In the genomic region with DNA sequence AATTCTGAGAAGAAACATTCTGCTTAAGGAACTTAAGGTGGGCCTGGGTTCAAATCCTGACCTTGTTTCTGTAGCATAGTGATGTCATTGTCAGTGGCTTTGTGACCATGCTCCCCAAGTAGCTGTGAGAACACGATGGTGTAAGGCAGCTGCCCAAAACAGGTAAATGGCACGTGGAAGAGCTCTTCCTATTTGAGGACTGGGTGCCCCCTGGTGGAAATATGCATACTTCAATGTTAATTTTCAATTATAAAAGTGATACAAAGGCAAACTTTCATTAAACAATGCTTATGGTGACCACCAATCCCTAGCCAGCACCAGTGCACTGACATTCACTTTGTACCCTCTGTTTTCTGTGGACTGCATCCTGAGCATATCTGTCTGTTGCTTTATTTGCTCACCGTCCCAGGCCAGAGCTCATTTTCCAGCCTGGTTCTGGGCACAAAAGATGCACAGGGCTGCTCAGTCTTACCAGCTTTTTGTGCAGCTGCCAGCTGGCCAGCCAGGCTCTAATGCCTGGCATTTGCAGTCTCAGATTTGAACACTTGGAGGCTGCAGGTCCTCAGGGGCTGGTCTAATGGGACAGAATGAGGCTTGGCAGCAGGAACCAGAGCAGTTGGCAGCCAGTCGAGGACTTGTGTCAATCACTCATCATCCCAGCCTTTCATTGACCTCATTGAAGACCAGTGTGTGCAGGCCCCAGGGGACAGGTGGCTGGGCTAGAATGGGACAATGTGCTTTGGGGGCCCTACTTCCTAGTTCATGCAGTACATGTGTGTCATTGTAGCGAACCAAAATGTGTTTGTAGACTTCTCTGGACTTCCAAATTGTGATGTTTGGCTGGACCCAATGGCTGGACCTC, we compare ENCODE assay signal across 8 mouse cellular contexts. TPM values are rescaled to one million over a fixed set of nuclear protein-coding genes. Genes with fewer than 3 reads are reported as not detected.
DNase-seq lines count a peak whose midpoint lies in the region; ATAC-seq and TF ChIP-seq lines count a peak whose summit lies in the region.

No protein-coding gene starts in this region.

- no peak overlapping the region for H3K27ac ChIP-seq in kidney, embryonic 14.5 days (ENCODE audit: low read depth, low read length)
- no peak overlapping the region for H3K27ac ChIP-seq in MEL (ENCODE audit: control insufficient read depth, low read depth, low read length)
- no peak overlapping the region for H3K27ac ChIP-seq in neural tube, embryonic 15.5 days (replicated peaks)

- no peak for TF ChIP-seq EP300 in MEL (IDR thresholded peaks at IDR 0.05; ENCODE audit: low read depth in 1 of 2, low read length in 2 of 2)

- TF ChIP-seq POLR2A in MEL (IDR thresholded peaks at IDR 0.05; ENCODE audit: control insufficient read depth in 1 of 2, insufficient read depth in 1 of 2, low read depth in 1 of 2, low read length in 2 of 2, poor library complexity in 1 of 2): no peak

- H3K9me3 ChIP-seq in kidney, embryonic 14.5 days (ENCODE audit: control insufficient read depth, low read length): no peaks in the 10 kb centered on the region
- no peaks in the 10 kb centered on the region for H3K9me3 ChIP-seq in MEL (replicated peaks; ENCODE audit: insufficient read depth, low read length)
- H3K9me3 ChIP-seq in neural tube, embryonic 15.5 days (replicated peaks): no peaks in the 10 kb centered on the region

- no peaks in the 10 kb centered on the region for H3K36me3 ChIP-seq in kidney, embryonic 14.5 days (ENCODE audit: control insufficient read depth, insufficient read depth, low read length)
- no peaks in the 10 kb centered on the region for H3K36me3 ChIP-seq in MEL (ENCODE audit: control insufficient read depth in 1 of 2, insufficient read depth in 2 of 2, low read length in 2 of 2)
- H3K36me3 ChIP-seq in neural tube, embryonic 15.5 days: no peaks in the 10 kb centered on the region

- no peak for ATAC-seq in kidney, embryonic 14.5 days (ENCODE audit: low FRiP score, low TSS enrichment)
- peak; percentile 27; the same call in 1 of the 2 replicates for ATAC-seq in neural tube, embryonic 15.5 days (ENCODE audit: low FRiP score)
- no peak for ATAC-seq in erythroid progenitor cell, adult 5-6 weeks (replicated peaks; ENCODE audit: low FRiP score, poor library complexity, severe bottlenecking)

- no peak overlapping the region for H3K9ac ChIP-seq in kidney, embryonic 14.5 days (ENCODE audit: low read depth, low read length)
- H3K9ac ChIP-seq in MEL (ENCODE audit: control insufficient read depth, low read depth, low read length, poor library complexity, severe bottlenecking): no peak overlapping the region
- no peak overlapping the region for H3K9ac ChIP-seq in neural tube, embryonic 15.5 days (replicated peaks)

- 65% methylated on average over 5 of the region's 5 CpGs for WGBS in kidney, embryonic 14.5 days
- 44% methylated on average over 5 of the region's 5 CpGs for WGBS in neural tube, embryonic 15.5 days

- DNase-seq in kidney, postnatal 10 days: peak; percentile 53
- DNase-seq in B cell, adult 2 months: peak; percentile 19 to 26
- DNase-seq in MEL (ENCODE audit: low read depth, low spot score): peak; percentile 68
- DNase-seq in embryo, embryonic 11 days: peak; percentile 50
- DNase-seq in yolk sac, embryonic 10.5 days (ENCODE audit: low spot score): no peak

- TF ChIP-seq RAD21 in MEL (IDR thresholded peaks at IDR 0.05; ENCODE audit: low read depth, low read length): peak; percentile 75

- no peaks in the 10 kb centered on the region for H3K4me1 ChIP-seq in kidney, embryonic 14.5 days (ENCODE audit: control insufficient read depth, insufficient read depth, low read length)
- no peaks in the 10 kb centered on the region for H3K4me1 ChIP-seq in MEL (ENCODE audit: control insufficient read depth in 1 of 2, insufficient read depth in 2 of 2, low read length in 2 of 2)
- 0 out of 2 replicates have a peak, but pooled peaks cover 1% of the 10 kb centered on the region for H3K4me1 ChIP-seq in neural tube, embryonic 15.5 days

- TF ChIP-seq CTCF in MEL (IDR thresholded peaks at IDR 0.05 in 2 of 3, conservative IDR thresholded peaks at IDR 0.05 in 1 of 3; ENCODE audit: control insufficient read depth in 1 of 3, insufficient read depth in 1 of 3, low read depth in 2 of 3, low read length in 3 of 3, poor library complexity in 1 of 3, severe bottlenecking in 1 of 3): peak; percentile 30 to 73 (median 53); a peak in 4 of 6 replicates

- H3K27me3 ChIP-seq in kidney, embryonic 14.5 days (ENCODE audit: control insufficient read depth, insufficient read depth, low read length): peaks cover 13% of the 10 kb centered on the region
- H3K27me3 ChIP-seq in MEL (ENCODE audit: control insufficient read depth in 1 of 2, insufficient read depth in 2 of 2, low read length in 2 of 2): peaks cover 0 to 2% of the 10 kb centered on the region in 2 experiments; a peak in 1 of 4 replicates
- H3K27me3 ChIP-seq in neural tube, embryonic 15.5 days (replicated peaks): peaks cover 25% of the 10 kb centered on the region

- no peak overlapping the region for H3K4me3 ChIP-seq in kidney, embryonic 14.5 days (ENCODE audit: low read length)
- no peak overlapping the region for H3K4me3 ChIP-seq in MEL (ENCODE audit: control insufficient read depth in 1 of 2, insufficient read depth in 1 of 2, low read depth in 2 of 2, low read length in 2 of 2)
- no peak overlapping the region for H3K4me3 ChIP-seq in neural tube, embryonic 15.5 days (replicated peaks)

- no peaks in the 10 kb centered on the region for H3K79me2 ChIP-seq in MEL (ENCODE audit: control insufficient read depth, insufficient read depth, low read length, poor library complexity)

- no peak overlapping the region for H3K4me2 ChIP-seq in kidney, embryonic 14.5 days (replicated peaks; ENCODE audit: low read depth, low read length)
- H3K4me2 ChIP-seq in neural tube, embryonic 15.5 days: no peak overlapping the region

TF ChIP-seq in MEL, 35 proteins besides CTCF, POLR2A, EP300 and RAD21:
- TF ChIP-seq MXI1 (IDR thresholded peaks at IDR 0.05; ENCODE audit: low read depth, low read length) (peak; percentile 57), MYC (IDR thresholded peaks at IDR 0.05; ENCODE audit: low read depth, low read length) (peak; percentile 97), MAX (IDR thresholded peaks at IDR 0.05; ENCODE audit: low read length) (peak; percentile 87), ZC3H11A (IDR thresholded peaks at IDR 0.05; ENCODE audit: low read depth, low read length) (peak; percentile 63), SMC3 (IDR thresholded peaks at IDR 0.05; ENCODE audit: low read depth, low read length) (peak; percentile 81), BHLHE40 (IDR thresholded peaks at IDR 0.05; ENCODE audit: borderline replicate concordance, low read depth, low read length) (peak; percentile 70), E2F4 (IDR thresholded peaks at IDR 0.05; ENCODE audit: borderline replicate concordance, low read depth, low read length) (no peak), TBP (IDR thresholded peaks at IDR 0.05; ENCODE audit: low read depth, low read length) (no peak), GATA1 (IDR thresholded peaks at IDR 0.05; ENCODE audit: low read depth, low read length) (no peak)
TF ChIP-seq in MEL: peak in this region for 6.

RNA-seq across cellular contexts. Expression of gene Rasd2, which starts 6.4 kb away (rescaled TPM):
- polyA plus RNA-seq in kidney, embryonic 14.5 days (2014; fragmentation: Nextera tagmentation; extraction: Ambion mirVana): 1.2 and 1.9 TPM in 2 replicates
- not detected in 2 replicates for total RNA-seq in MEL (2012; rRNA removed)
- not detected for polyA plus RNA-seq in MEL (2012; ENCODE audit: insufficient read depth in 1 of 2, insufficient read length in 2 of 2, low read depth in 1 of 2, low replicate concordance in 2 of 2, missing spikeins in 1 of 2)
- 2.9 and 4.4 TPM in 2 replicates for polyA plus RNA-seq in neural tube, embryonic 15.5 days (2015; fragmentation: Nextera tagmentation; extraction: Ambion mirVana)
- not detected in 2 replicates for total RNA-seq in erythroid progenitor cell, adult 5-6 weeks (2015; ENCODE audit: low replicate concordance)
- total RNA-seq in erythroid progenitor cell, adult 5-6 weeks (2017; ENCODE audit: low replicate concordance): not detected in 2 replicates
